Mouse (Mus musculus): ENCODE measurements at regions not wholly inside any gene's neighbourhood (a gene's known extent, or its start where the extent isn't known, plus 50 kb on each side); places are given as distances from the start of the nearest gene placed in this dataset.

DNA sequence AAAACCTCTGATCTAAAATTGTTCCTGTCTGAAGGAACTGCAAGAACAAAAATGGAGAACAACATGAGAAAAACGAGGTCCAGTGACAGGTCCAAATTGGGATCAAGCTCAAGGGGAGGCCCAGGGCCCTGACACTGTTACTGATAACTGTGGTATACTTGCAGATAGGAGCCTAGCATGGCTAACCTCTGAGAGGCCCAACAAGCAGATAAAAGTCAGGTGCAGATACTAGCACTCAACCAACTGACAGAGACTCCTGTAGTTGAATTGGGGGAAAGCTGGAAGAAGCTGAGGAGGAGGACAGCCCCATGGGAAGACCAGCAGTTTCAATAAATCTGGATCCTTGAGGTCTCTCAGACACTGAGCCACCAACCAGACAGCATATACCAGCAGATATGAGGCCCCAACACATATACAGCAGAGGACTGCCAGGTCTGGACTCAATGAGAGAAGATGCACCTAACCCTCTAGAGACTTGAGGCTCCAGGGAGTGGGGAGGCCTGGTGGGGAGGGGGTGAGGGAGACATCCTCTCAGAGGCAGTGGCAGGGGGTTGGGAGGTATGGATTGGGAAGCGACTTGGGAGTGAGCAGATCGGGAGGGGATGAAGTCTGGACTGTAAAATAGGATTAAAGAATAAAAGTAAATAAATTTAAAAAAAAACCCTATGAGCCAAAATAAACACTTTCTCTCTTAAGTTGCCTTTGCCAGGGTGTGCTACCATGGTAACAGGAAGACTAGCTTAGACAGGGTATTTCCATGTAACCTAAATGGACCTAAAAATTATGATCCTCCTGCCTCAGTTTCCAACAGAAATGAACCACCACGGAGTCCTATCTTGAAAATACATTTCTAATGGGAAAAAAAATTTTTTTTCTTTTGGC lies 91.8 kb downstream of the Fam204a start:
- TF ChIP-seq POLR2A (IDR thresholded peaks at IDR 0.05; ENCODE audit: control insufficient read depth, low read depth, low read length), result no peak
- no peak for TF ChIP-seq CTCF (IDR thresholded peaks at IDR 0.05; ENCODE audit: control insufficient read depth, insufficient read depth, insufficient replicate concordance, low read depth, low read length)
- no peaks in the 10 kb centered on the region for H3K4me1 ChIP-seq (ENCODE audit: control insufficient read depth, insufficient read depth, low read length)
- H3K27me3 ChIP-seq (ENCODE audit: control insufficient read depth, insufficient read depth, low read length), result no peaks in the 10 kb centered on the region
- no peak overlapping the region for H3K27ac ChIP-seq (ENCODE audit: control insufficient read depth, insufficient read depth, low read depth, low read length)
- no peak overlapping the region for H3K4me3 ChIP-seq (ENCODE audit: control insufficient read depth, low read depth, low read length)
- H3K36me3 ChIP-seq (ENCODE audit: control insufficient read depth, insufficient read depth, low read length), result no peaks in the 10 kb centered on the region

DNA sequence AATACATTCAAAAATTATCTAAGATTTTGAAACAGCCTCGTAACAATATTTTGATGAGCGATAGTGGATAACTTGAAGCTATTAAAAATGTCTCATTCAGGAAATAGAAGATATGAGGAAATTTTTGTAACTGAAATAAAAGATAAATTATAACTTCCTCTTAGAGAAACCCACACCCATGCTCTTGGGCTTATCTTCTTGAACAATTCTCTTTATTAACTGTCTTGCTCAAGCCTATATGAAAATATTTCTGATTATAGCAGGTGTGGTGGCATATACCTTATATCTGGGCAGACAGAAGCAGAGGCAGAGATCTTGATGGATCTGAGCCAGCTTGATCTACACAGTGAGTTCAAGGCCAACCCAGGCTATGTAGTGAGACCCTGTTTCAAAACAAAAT lies 96.9 kb downstream of the Fam204a start:
- TF ChIP-seq CTCF (IDR thresholded peaks at IDR 0.05; ENCODE audit: control insufficient read depth, insufficient read depth, insufficient replicate concordance, low read depth, low read length) (no peak), POLR2A (IDR thresholded peaks at IDR 0.05; ENCODE audit: control insufficient read depth, low read depth, low read length) (no peak)
- H3K36me3 ChIP-seq (ENCODE audit: control insufficient read depth, insufficient read depth, low read length), result no peaks in the 10 kb centered on the region
- no peaks in the 10 kb centered on the region for H3K4me1 ChIP-seq (ENCODE audit: control insufficient read depth, insufficient read depth, low read length)
- no peak overlapping the region for H3K4me3 ChIP-seq (ENCODE audit: control insufficient read depth, low read depth, low read length)
- H3K27me3 ChIP-seq (ENCODE audit: control insufficient read depth, insufficient read depth, low read length), result no peaks in the 10 kb centered on the region
- H3K27ac ChIP-seq (ENCODE audit: control insufficient read depth, insufficient read depth, low read depth, low read length), result no peak overlapping the region

DNA sequence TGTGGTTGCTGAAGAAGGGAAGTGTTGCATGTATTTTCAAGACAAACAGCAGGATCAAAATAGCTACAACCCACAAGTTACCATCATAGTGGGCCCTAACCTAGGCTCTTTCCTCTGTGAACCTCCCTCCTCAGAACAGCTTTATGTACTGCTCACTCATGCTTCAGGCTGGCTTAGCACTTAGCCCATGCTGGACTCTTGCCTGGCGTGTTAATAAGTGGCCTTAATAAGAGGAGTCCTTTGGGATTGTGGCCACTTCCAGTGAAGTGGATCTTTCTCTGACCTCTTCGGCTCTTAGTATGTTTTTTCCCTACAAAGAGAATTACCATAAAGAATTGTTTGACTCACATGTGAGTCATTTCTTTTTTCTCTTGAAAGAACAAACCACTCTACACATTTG lies 101.9 kb downstream of the Fam204a start:
- Histone ChIP-seq H3K27ac (ENCODE audit: control insufficient read depth, insufficient read depth, low read depth, low read length) (no peak overlapping the region), H3K36me3 (ENCODE audit: control insufficient read depth, insufficient read depth, low read length) (no peaks in the 10 kb centered on the region), H3K4me3 (ENCODE audit: control insufficient read depth, low read depth, low read length) (no peak overlapping the region), H3K27me3 (ENCODE audit: control insufficient read depth, insufficient read depth, low read length) (no peaks in the 10 kb centered on the region), H3K4me1 (ENCODE audit: control insufficient read depth, insufficient read depth, low read length) (no peaks in the 10 kb centered on the region)
- no peak for TF ChIP-seq CTCF (IDR thresholded peaks at IDR 0.05; ENCODE audit: control insufficient read depth, insufficient read depth, insufficient replicate concordance, low read depth, low read length)
- no peak for TF ChIP-seq POLR2A (IDR thresholded peaks at IDR 0.05; ENCODE audit: control insufficient read depth, low read depth, low read length)

DNA sequence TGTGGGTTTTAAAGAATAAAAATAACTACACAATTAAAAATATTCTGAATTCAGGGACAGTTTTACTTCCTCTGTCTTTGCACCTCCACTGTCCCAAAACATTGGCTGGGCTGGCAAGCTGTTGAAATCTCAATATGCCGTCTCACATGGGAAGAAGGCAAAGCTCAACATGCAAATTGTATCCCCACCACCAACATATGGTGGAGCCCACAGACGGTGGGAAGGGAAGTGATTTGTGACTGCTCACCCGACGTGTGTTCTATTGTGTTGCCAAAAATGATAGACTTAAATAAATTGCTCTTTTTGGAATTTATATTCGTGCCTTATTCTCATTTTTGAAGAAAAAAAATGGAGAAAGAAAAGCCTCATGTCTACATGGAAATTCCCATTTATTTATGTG lies 105.6 kb downstream of the Fam204a start:
- no peak overlapping the region for H3K4me3 ChIP-seq (ENCODE audit: control insufficient read depth, low read depth, low read length)
- no peak overlapping the region for H3K27ac ChIP-seq (ENCODE audit: control insufficient read depth, insufficient read depth, low read depth, low read length)
- no peaks in the 10 kb centered on the region for H3K36me3 ChIP-seq (ENCODE audit: control insufficient read depth, insufficient read depth, low read length)
- TF ChIP-seq CTCF (IDR thresholded peaks at IDR 0.05; ENCODE audit: control insufficient read depth, insufficient read depth, insufficient replicate concordance, low read depth, low read length) (no peak), POLR2A (IDR thresholded peaks at IDR 0.05; ENCODE audit: control insufficient read depth, low read depth, low read length) (no peak)
- no peaks in the 10 kb centered on the region for H3K4me1 ChIP-seq (ENCODE audit: control insufficient read depth, insufficient read depth, low read length)
- H3K27me3 ChIP-seq (ENCODE audit: control insufficient read depth, insufficient read depth, low read length), result no peaks in the 10 kb centered on the region

DNA sequence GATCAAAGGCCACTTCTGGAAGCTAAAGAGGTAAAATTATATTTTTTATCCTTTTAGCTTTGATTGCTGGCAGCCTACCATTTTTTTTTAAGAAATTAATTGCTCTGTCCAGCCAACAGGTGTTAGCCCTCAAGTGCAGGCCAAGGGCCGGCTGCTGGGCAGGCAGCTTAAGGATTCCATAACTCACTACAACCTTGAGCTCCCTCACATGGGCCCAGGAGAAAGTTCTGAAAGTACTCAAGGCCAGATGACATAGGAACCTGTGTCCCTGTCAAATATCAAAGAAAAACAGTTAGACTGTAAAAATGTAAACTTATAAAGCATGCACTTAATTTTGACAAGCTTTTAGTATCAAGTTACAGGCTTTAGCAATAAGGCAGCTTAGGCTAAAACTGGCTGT lies 107.5 kb downstream of the Fam204a start:
- Histone ChIP-seq H3K4me1 (ENCODE audit: control insufficient read depth, insufficient read depth, low read length) (no peaks in the 10 kb centered on the region), H3K27ac (ENCODE audit: control insufficient read depth, insufficient read depth, low read depth, low read length) (no peak overlapping the region), H3K36me3 (ENCODE audit: control insufficient read depth, insufficient read depth, low read length) (no peaks in the 10 kb centered on the region), H3K27me3 (ENCODE audit: control insufficient read depth, insufficient read depth, low read length) (no peaks in the 10 kb centered on the region), H3K4me3 (ENCODE audit: control insufficient read depth, low read depth, low read length) (no peak overlapping the region)
- no peak for TF ChIP-seq POLR2A (IDR thresholded peaks at IDR 0.05; ENCODE audit: control insufficient read depth, low read depth, low read length)
- TF ChIP-seq CTCF (IDR thresholded peaks at IDR 0.05; ENCODE audit: control insufficient read depth, insufficient read depth, insufficient replicate concordance, low read depth, low read length), result no peak

DNA sequence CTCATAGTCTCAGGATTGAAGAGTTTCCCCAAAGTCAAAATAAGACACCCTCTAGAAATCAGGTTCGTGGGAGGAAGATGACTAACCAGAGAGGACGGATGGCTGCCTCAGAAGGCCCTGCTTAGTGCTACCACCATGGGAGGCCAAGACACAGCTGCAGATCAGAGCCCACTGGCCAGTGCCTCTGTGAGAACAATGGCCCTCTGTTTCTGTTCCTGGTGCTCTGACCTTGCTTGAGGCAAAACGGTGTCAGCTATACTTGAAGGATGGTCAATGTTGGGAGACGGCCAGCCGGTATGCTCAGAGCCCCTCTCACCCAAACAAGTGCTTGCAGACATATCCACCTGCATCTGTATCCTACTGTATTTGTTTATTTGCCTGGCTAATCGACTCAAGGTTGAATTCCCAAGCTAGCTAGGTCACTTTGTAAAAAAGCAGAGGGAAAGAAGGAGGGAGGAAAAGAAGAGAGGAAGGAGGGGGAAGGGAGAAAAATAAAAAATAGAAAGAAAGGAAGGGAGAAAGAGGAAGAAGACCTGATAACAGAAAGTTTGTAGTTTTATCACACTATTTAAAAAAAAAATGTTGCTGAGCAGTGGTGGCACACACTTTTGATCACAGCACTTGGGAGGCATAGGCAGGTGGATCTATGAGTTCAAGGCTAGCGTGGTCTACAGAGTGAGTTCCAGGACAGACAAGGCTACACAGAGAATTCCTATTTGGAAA lies 112.7 kb downstream of the Fam204a start:
- Histone ChIP-seq H3K4me3 (ENCODE audit: control insufficient read depth, low read depth, low read length) (no peak overlapping the region), H3K4me1 (ENCODE audit: control insufficient read depth, insufficient read depth, low read length) (no peaks in the 10 kb centered on the region), H3K36me3 (ENCODE audit: control insufficient read depth, insufficient read depth, low read length) (no peaks in the 10 kb centered on the region), H3K27me3 (ENCODE audit: control insufficient read depth, insufficient read depth, low read length) (no peaks in the 10 kb centered on the region), H3K27ac (ENCODE audit: control insufficient read depth, insufficient read depth, low read depth, low read length) (no peak overlapping the region)
- TF ChIP-seq CTCF (IDR thresholded peaks at IDR 0.05; ENCODE audit: control insufficient read depth, insufficient read depth, insufficient replicate concordance, low read depth, low read length) (no peak), POLR2A (IDR thresholded peaks at IDR 0.05; ENCODE audit: control insufficient read depth, low read depth, low read length) (no peak)

DNA sequence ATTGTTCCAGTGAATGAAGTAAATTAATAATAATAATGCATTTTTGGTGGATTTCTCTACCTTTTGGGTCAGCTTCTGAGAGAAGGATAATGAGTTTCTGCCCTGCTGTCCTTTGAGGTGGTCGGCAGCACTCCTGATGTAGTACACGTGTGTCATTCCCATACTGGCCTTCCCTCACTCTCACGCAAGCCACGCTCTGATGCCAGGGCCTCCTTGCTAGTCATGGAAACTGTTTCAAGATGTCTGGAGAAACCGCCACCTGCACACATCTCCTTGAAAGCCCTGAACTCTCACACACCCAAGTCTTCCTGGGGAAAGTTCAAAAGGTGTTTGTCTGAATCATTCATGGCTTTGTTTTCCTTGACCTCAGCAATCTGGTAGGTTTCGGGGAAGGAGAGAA lies 116.2 kb downstream of the Fam204a start:
- Histone ChIP-seq H3K4me1 (ENCODE audit: control insufficient read depth, insufficient read depth, low read length) (no peaks in the 10 kb centered on the region), H3K27me3 (ENCODE audit: control insufficient read depth, insufficient read depth, low read length) (no peaks in the 10 kb centered on the region), H3K27ac (ENCODE audit: control insufficient read depth, insufficient read depth, low read depth, low read length) (no peak overlapping the region), H3K36me3 (ENCODE audit: control insufficient read depth, insufficient read depth, low read length) (no peaks in the 10 kb centered on the region), H3K4me3 (ENCODE audit: control insufficient read depth, low read depth, low read length) (no peak overlapping the region)
- no peak for TF ChIP-seq CTCF (IDR thresholded peaks at IDR 0.05; ENCODE audit: control insufficient read depth, insufficient read depth, insufficient replicate concordance, low read depth, low read length)
- no peak for TF ChIP-seq POLR2A (IDR thresholded peaks at IDR 0.05; ENCODE audit: control insufficient read depth, low read depth, low read length)

Data from testis, adult 2 months (tissue).